Mouse (Mus musculus) bone marrow macrophage, adult 2 months (primary cell): Measurements from ENCODE around the gene Cish. TPM values are rescaled to one million over a fixed set of nuclear protein-coding genes. Genes with fewer than 3 reads are reported as not detected.
A peak's percentile ranks its signal among the peaks of the same experiment; 100 is the strongest.
"Not testable (repeated sequence)": the region's sequence is repeated elsewhere in the genome, so short reads cannot be mapped to it uniquely, and the experiment has no call there.

ENCODE experiments used
- H3K27ac ChIP-seq: 2 replicates; pipeline ENCODE4 v1.5.1; 2012; ENCODE audit warnings: low read depth, low read length; ENCODE audit not compliant: insufficient read depth
- H3K4me1 ChIP-seq: 2 replicates; pipeline ENCODE4 v1.6.1; 2012; ENCODE audit warnings: low read length; ENCODE audit not compliant: control insufficient read depth, insufficient read depth
- H3K4me3 ChIP-seq: 2 replicates; pipeline ENCODE4 v1.5.1; 2012; ENCODE audit warnings: mild to moderate bottlenecking, low read length, moderate library complexity; ENCODE audit not compliant: insufficient read depth
- CTCF ChIP-seq: IDR thresholded peaks from 2 replicates; pipeline ENCODE4 v1.5.1; 2012; ENCODE audit warnings: low read depth, mild to moderate bottlenecking, low read length, moderate library complexity
- POLR2A ChIP-seq: IDR thresholded peaks from 2 replicates; pipeline ENCODE4 v1.6.1; 2012; ENCODE audit warnings: mild to moderate bottlenecking, low read depth, low read length, borderline replicate concordance
- polyA plus RNA-seq: library from polyadenylated mRNA; stranded (reverse); fragments of >200 nt; gene quantifications from 2 replicates; pipeline ENCODE4 v1.2.4, GENCODE M21; 2012; ENCODE audit not compliant: missing spikeins, insufficient read depth, insufficient read length

Cish gene
- polyA plus RNA-seq, 1 experiment: 0.83 TPM

DNA sequence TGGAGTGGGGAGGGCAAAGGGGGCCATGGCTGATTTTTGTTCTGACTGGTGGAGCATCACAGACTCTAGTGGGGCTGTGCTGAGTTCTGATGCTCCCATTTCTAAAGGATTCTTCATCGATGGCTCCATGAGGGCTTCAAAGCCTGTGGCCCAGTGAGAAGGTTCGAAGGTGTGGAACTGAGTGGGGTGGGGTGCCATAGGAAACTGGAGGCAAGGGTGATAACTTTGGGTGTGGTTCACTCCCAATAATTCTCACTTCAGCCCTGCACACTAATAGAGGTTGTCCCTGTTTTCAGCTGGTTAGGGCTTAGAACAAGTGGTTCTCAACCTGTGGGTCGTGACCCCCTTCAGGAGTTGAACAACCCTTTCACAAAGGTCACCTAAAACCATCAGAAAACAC is 8.6 kb downstream of the Cish start:
- Histone ChIP-seq H3K4me3 (no peak overlapping the region), H3K27ac (no peak overlapping the region), H3K4me1 (peaks cover 32% of the 10 kb centered on the region)
- TF ChIP-seq CTCF: no peak
- TF ChIP-seq POLR2A: no peak

DNA sequence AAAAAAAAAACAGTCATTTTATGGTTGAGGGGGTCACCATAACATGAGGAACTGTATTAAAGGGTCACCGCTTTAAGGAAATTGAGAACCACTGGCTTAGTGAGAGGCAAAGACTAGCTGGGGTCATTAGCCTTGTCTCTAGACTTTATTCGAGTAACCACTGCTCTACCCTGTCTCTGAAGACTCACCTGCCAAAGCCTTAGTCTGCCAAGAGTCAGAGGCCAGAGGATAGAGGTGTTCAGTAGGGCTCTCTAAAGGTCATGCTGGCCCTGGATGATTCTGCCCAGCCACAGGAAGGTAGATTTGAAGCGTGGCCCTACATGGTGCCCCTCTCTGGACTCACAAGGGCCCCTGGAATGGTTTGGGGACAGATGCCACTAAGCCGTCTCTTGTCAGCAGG is 9.2 kb downstream of the Cish start:
- no peak overlapping the region for H3K27ac ChIP-seq

DNA sequence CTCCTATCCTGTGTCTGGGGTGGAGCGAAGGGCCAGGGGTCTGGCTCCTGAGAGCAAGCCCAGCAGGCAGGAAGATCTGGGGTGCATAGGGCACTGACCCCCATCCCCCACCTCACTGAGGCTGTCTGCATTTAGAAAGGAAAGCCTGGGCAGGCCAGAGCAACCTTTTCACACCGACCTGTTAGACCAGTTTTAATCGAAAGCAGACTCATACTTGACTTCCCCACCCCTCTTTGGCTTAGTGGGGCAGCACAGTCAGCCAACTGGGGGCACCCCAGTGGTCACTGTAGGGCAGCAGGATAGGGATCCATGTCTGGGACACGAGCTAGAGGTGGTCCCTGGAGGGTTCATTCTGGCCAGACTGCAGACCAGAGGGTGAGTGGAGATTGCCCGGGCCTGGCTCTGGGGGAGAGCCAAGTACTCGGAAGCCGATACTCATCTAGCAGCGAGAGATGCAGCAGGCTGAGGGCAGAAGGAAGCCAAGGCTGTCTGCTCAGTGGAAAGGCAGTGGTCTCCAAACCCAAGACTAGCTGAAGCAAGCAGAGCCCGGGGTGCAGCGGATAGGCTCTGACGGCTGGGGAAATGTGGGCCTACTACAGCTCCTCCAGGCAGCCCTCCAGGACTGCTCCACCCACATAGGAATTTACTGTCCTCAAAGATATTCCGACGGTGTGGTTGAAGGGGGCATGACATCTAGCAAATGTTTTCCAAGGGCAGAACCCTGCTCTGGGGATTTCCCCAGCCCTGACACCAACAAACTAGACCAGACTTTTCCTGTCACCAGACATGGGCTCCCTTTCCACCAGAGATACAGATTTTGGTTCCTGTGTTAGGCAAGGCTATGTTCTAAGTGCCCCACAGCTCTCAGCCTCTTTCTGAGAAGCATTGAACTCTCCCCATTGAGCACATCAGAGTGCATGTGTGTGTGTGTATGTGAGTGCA is 10.0 kb downstream of the Cish start:
- TF ChIP-seq POLR2A: no peak
- TF ChIP-seq CTCF: no peak
- no peak overlapping the region for H3K27ac ChIP-seq
- H3K4me1 ChIP-seq: peaks cover 32% of the 10 kb centered on the region
- H3K4me3 ChIP-seq: no peak overlapping the region

More for the DNA sequence above, 9.2 kb downstream of the Cish start:
- TF ChIP-seq CTCF: no peak
- peaks cover 32% of the 10 kb centered on the region for H3K4me1 ChIP-seq
- H3K4me3 ChIP-seq: no peak overlapping the region

DNA sequence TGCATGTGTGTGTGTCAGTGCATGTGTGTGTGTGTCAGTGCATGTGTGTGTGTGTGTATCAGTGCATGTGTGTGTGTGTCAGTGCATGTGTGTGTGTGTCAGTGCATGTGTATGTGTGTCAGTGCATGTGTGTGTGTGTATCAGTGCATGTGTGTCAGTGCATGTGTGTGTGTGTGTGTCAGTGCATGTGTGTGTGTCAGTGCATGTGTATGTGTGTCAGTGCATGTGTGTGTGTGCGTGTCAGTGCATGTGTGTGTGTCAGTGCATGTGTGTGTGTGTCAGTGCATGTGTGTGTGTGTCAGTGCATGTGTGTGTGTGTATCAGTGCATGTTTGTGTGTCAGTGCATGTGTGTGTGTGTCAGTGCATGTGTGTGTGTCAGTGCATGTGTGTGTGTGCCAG is 10.8 kb downstream of the Cish start:
- not testable (repeated sequence) for H3K27ac ChIP-seq, H3K4me3 ChIP-seq
- H3K4me1 ChIP-seq: peaks cover 39% of the 10 kb centered on the region

DNA sequence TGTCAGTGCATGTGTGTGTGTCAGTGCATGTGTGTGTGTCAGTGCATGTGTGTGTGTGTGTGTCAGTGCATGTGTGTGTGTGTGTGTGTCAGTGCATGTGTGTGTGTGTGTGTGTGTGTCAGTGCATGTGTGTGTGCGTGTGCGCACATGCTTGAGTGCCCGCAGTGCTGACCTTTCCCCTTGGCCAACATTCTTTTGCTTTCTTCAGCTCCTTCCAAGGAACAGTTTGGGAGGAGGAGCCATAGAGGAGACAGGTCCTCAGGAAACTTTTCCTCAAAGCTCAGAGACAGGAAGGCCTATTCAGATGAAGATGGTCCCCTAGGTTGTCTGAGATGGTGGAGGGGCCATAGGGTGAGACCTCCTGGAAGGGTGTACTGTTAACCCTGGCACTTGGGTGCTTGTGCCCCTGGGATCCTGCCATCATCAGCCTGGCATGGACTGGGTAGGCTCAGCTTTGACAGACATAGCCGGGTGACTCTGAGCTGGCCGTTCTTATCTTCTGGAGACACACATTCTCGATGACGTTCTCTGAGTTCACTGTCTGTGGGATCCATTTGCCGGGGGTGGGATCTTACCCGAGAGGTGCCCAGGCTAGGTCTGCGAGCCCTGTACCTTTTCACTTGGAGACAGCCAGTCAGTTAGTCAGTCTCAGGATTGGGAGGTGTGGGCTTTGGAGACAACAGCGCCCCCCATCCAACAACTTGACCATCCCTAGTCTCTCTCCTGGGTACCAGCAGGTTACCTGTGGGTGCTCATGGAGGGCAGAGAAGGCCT is 11.5 kb downstream of the Cish start:
- H3K27ac ChIP-seq: no peak overlapping the region
- H3K4me3 ChIP-seq: no peak overlapping the region
- TF ChIP-seq POLR2A (no peak), CTCF (peak; percentile 31; the same call in 1 of the 2 replicates)
- H3K4me1 ChIP-seq: peaks cover 45% of the 10 kb centered on the region

DNA sequence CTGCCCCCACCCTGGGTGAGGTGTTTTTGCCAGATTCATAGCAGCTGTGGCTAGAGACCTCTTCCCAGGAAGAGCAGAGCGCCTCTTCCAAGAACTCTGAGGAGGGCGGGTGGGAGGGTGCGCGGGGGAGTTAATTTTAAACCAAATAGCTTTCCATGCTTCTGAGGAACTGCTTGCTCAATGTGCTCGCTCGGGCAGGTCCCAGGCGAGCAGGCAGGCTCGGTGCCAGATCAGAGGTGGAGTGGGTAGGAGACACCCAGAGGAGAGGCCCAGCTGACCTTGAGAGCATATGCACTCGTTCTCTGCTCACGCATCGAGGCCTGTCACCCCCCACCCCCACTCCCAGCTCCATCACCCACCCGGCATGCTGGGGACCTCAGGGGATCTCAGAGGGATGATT is 12.1 kb downstream of the Cish start:
- Histone ChIP-seq H3K4me3 (no peak overlapping the region), H3K4me1 (peaks cover 47% of the 10 kb centered on the region)
- TF ChIP-seq POLR2A (no peak), CTCF (no peak)

DNA sequence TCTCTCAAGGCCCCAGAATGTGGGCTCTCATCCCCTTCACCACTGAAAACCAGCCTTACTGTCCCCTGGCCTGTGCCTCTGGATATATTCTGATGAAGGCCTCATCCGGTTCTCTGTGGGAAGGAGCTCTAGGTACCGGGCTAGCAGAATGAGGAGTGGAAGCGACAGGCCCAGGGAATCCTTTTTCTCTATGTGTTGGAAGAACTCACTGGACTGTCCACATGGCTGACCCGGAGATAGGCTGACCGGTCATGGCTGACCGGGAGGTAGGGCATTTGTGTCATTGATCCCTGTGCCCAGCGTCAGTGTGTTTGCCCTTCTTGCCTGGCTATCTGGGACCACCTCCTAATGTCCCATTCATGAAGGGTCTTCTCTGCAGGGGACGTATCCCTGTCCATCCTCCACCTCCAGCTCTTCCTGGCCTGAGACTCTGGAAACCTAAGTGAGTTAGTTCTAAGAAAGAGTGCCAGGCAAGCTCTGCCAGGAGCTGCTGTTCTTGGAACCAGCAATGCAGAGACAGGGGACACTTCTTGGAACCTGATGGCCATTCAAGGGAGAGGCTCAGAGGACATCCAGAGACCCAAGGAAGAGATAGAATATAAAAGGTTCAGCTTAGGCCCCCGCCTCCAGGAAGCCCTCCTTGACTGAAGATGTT is 12.6 kb downstream of the Cish start:
- Histone ChIP-seq H3K27ac (no peak overlapping the region), H3K4me1 (peaks cover 44% of the 10 kb centered on the region), H3K4me3 (no peak overlapping the region)
- TF ChIP-seq POLR2A: no peak
- no peak for TF ChIP-seq CTCF

More for the DNA sequence above, 12.1 kb downstream of the Cish start:
- H3K27ac ChIP-seq: no peak overlapping the region

DNA sequence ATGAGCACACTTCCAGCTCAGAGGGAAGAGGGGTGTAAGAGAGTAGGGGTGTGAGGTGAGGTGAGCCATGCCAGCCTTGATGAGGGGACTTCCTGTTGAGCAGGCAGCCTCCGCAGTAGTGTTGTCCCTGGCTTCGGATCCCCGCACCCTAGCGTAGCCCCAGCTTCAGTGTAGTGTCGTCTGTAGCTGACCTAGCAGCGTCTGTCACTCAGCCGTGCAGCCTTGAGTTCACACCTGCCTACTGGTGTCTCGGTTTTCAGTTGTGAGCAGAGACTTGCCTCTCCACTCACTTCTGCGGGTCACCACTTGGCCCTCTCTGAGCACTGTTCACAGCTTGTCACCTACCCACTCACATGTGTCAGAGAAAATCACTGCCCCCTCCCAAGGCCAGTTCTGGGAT is 13.3 kb downstream of the Cish start:
- no peak overlapping the region for H3K4me3 ChIP-seq
- peaks cover 50% of the 10 kb centered on the region for H3K4me1 ChIP-seq
- no peak overlapping the region for H3K27ac ChIP-seq
- no peak for TF ChIP-seq CTCF
- TF ChIP-seq POLR2A: no peak

DNA sequence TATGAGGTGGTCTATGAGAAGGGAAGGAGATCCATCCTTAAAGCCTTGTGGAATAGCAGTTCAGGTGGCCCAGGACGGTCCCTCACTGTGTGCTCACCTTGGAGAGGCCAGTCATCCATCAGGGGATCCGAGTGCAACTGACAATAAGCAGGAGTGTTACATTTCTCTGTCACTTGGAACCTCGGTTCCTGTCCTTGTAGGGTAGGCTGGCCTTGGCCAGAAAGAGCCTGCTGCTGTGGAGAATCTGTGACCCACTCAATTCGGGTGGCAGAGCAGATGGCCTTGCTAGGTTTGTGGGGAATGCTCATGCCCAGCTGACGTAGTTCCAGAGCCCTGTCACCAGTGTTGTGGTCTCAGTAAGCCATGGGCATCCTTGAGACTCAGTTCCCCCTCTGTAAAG is 13.8 kb downstream of the Cish start:
- TF ChIP-seq POLR2A: no peak
- TF ChIP-seq CTCF: no peak
- Histone ChIP-seq H3K27ac (no peak overlapping the region), H3K4me1 (peaks cover 50% of the 10 kb centered on the region), H3K4me3 (no peak overlapping the region)
